Mouse (Mus musculus) C2C12 (cell line): Measurements from ENCODE around the gene Elovl6.

Experiments used
- CEBPB ChIP-seq: IDR thresholded peaks from one replicate; pipeline ENCODE4 v1.6.1; 2011; ENCODE audit warnings: low read depth, mild to moderate bottlenecking, control low read depth, moderate library complexity
- CTCF ChIP-seq: IDR thresholded peaks from one replicate; pipeline ENCODE4 v1.5.1; 2011; ENCODE audit not compliant: control insufficient read depth, insufficient read depth, insufficient read length
- FOSL1 ChIP-seq: IDR thresholded peaks from one replicate; pipeline ENCODE4 v1.8.0; 2011; ENCODE audit warnings: mild to moderate bottlenecking, low read length; ENCODE audit not compliant: poor library complexity, insufficient read depth, severe bottlenecking
- MAX ChIP-seq: IDR thresholded peaks from one replicate; pipeline ENCODE4 v1.6.1; 2011; ENCODE audit warnings: mild to moderate bottlenecking, control low read depth
- MYOD1 ChIP-seq: IDR thresholded peaks from one replicate; pipeline ENCODE4 v1.6.1; 2011; ENCODE audit warnings: low read depth; ENCODE audit not compliant: control insufficient read depth, insufficient read length
- MYOG ChIP-seq: IDR thresholded peaks from one replicate; pipeline ENCODE4 v1.6.1; 2011; ENCODE audit not compliant: control insufficient read depth, insufficient read length; ENCODE audit errors: extremely low read depth
- USF1 ChIP-seq: IDR thresholded peaks from one replicate; pipeline ENCODE4 v1.6.1; 2011; ENCODE audit warnings: low read depth, mild to moderate bottlenecking, control low read depth, moderate library complexity

GRCm38 (mm10) chr3:129633518-129633917 is 101.4 kb downstream of the Elovl6 start:
- TF ChIP-seq USF1 = no peak
- TF ChIP-seq CTCF = no peak
- TF ChIP-seq CEBPB = no peak
- no peak for TF ChIP-seq MAX
- no peak for TF ChIP-seq MYOD1
- no peak for TF ChIP-seq MYOG
- TF ChIP-seq FOSL1 = no peak
